Mouse (Mus musculus) midbrain, postnatal 0 days (tissue): ENCODE data around the gene Tdrd3. TPM values are rescaled to one million over a fixed set of nuclear protein-coding genes. Genes with fewer than 3 reads are reported as not detected.

Experiments
- ATAC-seq: fragments of 200-750 bp; cut with Nextera tagmentation; 2 replicates; pipeline ENCODE4 v1.8.0; 2017; ENCODE audit warnings: moderate number of reproducible peaks, mild to moderate bottlenecking, moderate TSS enrichment, moderate library complexity; ENCODE audit not compliant: low FRiP score
- DNase-seq: peaks from one replicate; pipeline ENCODE4 v3.0.0-alpha.2; 2015; ENCODE audit warnings: low spot score
- H3K27ac ChIP-seq: fragments of 300-500 bp; sonication (generic); 2 replicates; pipeline ENCODE4 v1.5.1; 2014; ENCODE audit warnings: low read depth, mild to moderate bottlenecking, low read length, mixed read lengths
- H3K27me3 ChIP-seq: fragments of 300-500 bp; sonication (generic); 2 replicates; pipeline ENCODE4 v1.6.1; 2014; ENCODE audit warnings: low read length, control low read depth, mixed read lengths; ENCODE audit not compliant: insufficient read depth
- H3K36me3 ChIP-seq: fragments of 300-500 bp; sonication (generic); 2 replicates; pipeline ENCODE4 v1.6.1; 2014; ENCODE audit warnings: low read length, control low read depth, mixed read lengths; ENCODE audit not compliant: insufficient read depth
- H3K4me1 ChIP-seq: fragments of 300-500 bp; sonication (generic); 2 replicates; pipeline ENCODE4 v1.6.1; 2014; ENCODE audit warnings: mild to moderate bottlenecking, control low read depth, antibody characterized with exemption, low read length, mixed read lengths; ENCODE audit not compliant: insufficient read depth
- H3K4me2 ChIP-seq: fragments of 300-500 bp; sonication (generic); 2 replicates; pipeline ENCODE4 v1.6.1; 2014; ENCODE audit warnings: low read depth, mild to moderate bottlenecking, low read length, mixed read lengths; ENCODE audit not compliant: poor library complexity, severe bottlenecking
- H3K4me3 ChIP-seq: fragments of 300-500 bp; sonication (generic); 2 replicates; pipeline ENCODE4 v1.5.1; 2014; ENCODE audit warnings: low read depth, mild to moderate bottlenecking, low read length, moderate library complexity
- H3K9ac ChIP-seq: fragments of 300-500 bp; sonication (generic); replicated peaks from 2 replicates; pipeline ENCODE4 v1.6.1; 2014; ENCODE audit warnings: mild to moderate bottlenecking, low read length, moderate library complexity, mixed read lengths; ENCODE audit not compliant: poor library complexity, severe bottlenecking
- H3K9me3 ChIP-seq: fragments of 300-500 bp; sonication (generic); 2 replicates; pipeline ENCODE4 v1.6.1; 2016; ENCODE audit warnings: low read length, control low read depth
- CTCF ChIP-seq: IDR thresholded peaks from 2 replicates; pipeline ENCODE4 v1.5.1; 2016; ENCODE audit warnings: antibody characterized with exemption, mild to moderate bottlenecking
- WGBS: fragments of 180-500 bp; shearing (Covaris S2); extraction: QIAGEN DNeasy Blood & Tissue Kit; methylation state at CpG from one replicate; pipeline ENCODE4 v1.1.7; 2014; 5-methylcytosine and 5-hydroxymethylcytosine counted together
- polyA plus RNA-seq: library from polyadenylated mRNA; unstranded; fragments of >200 nt; fragmentation: Nextera tagmentation; extraction: Ambion mirVana; gene quantifications from 2 replicates; pipeline ENCODE4 v1.2.1, GENCODE M21; 2015
- total RNA-seq: library from RNA; depleted of rRNA; stranded (reverse); fragments of >200 nt; gene quantifications from 2 replicates; pipeline ENCODE4 v1.2.3, GENCODE M21; 2014

Tdrd3 gene
- total and polyA plus RNA-seq, 2 experiments from 2014 or later = 25.7 to 31.1 TPM

DNA sequence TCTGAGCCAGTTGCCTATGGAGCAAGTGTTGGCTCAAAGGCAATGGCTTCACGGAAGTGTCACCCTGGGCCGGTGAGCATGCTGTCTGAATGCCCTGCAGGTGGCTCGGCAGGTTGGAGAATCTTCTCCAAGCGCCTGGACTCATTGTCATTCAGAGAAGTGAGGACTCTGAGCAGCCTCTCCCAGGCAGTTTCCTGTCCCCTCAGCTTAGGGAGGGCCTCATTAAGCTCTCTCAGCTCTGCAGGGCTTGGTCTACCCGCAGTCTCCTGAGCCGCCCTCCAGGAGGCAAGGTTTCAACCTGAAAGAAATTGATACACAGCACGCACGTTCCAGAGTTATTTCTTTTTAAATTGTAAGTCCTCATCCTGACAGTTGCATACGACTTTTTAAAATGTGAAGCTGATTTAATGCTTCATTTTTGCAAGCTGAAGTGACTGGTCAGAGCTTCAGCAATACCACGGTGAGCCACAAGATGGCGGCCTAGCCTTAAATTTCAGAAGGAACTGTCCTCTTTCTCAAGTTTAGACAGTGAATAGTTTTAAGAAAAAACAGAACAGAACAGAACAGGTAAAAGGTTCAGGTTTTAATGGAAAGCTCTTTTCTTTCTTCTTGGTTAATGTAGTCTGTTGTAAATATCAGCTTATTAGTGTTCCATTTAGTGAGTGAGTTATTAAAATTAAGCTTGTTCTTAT, 47.7 kb downstream of the Tdrd3 start:
- Histone ChIP-seq H3K27me3 (no peaks in the 10 kb centered on the region), H3K9ac (no peak overlapping the region), H3K4me2 (no peak overlapping the region), H3K4me1 (no peaks in the 10 kb centered on the region; the same call in 1 of the 2 replicates), H3K36me3 (no peaks in the 10 kb centered on the region), H3K4me3 (no peak overlapping the region), H3K9me3 (no peaks in the 10 kb centered on the region), H3K27ac (no peak overlapping the region)
- peak; percentile 93 for TF ChIP-seq CTCF
- peak; percentile 86 for DNase-seq
- 13% methylated on average over 11 of the region's 11 CpGs for WGBS
- no peak for ATAC-seq

DNA sequence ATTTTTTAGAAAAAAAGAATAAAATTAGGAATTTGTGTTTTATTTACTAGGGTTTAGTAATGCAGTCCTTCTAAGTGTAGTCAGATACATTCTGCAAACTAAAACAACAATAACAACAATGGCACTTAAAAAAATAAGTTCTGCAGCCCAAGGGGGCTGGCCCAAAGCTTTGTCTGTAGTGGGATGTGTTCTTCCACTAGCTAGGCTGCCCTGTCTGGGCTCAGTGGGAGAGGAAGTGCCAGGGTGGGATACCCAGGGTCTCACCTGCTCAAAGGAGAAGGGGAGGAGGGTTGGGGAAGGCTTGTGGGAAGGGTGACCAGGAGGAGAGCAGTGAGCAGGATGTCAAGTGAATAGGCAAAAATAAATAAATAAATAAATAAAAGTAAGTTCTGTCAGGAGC, 48.2 kb downstream of the Tdrd3 start:
- Histone ChIP-seq H3K9me3 (no peaks in the 10 kb centered on the region), H3K4me3 (no peak overlapping the region), H3K27me3 (no peaks in the 10 kb centered on the region), H3K9ac (no peak overlapping the region), H3K27ac (no peak overlapping the region), H3K36me3 (no peaks in the 10 kb centered on the region), H3K4me1 (no peaks in the 10 kb centered on the region; the same call in 1 of the 2 replicates), H3K4me2 (no peak overlapping the region)
- TF ChIP-seq CTCF = no peak
- DNase-seq = no peak
- ATAC-seq = no peak

DNA sequence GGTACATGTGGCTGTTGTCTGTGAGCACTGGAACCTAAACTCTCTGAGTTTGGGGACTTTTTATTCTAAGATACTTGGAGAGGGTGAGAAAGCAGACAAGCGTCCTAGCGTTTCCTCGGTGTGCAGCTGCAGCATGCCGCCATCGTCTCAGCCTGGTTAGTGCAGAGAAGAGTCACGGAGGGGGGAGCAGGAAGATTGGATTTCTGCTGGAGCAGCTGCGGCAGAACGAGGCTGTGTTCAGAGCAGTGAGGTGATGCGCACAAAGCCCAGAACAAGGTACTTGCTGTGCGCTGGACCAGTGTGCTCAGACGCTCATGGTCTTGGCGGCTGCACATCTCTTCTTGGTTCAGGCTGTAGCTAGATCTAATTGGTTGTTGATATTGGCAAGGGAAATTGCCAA, 51.1 kb downstream of the Tdrd3 start:
- TF ChIP-seq CTCF = no peak
- no peak for ATAC-seq
- no peaks in the 10 kb centered on the region for H3K36me3 ChIP-seq
- no peak for DNase-seq
- no peaks in the 10 kb centered on the region; the same call in 1 of the 2 replicates for H3K4me1 ChIP-seq
- H3K4me2 ChIP-seq = no peak overlapping the region
- no peak overlapping the region for H3K4me3 ChIP-seq
- H3K27ac ChIP-seq = no peak overlapping the region
- 87% methylated on average over 12 of the region's 12 CpGs for WGBS
- H3K27me3 ChIP-seq = no peaks in the 10 kb centered on the region
- H3K9me3 ChIP-seq = no peaks in the 10 kb centered on the region
- no peak overlapping the region for H3K9ac ChIP-seq

DNA sequence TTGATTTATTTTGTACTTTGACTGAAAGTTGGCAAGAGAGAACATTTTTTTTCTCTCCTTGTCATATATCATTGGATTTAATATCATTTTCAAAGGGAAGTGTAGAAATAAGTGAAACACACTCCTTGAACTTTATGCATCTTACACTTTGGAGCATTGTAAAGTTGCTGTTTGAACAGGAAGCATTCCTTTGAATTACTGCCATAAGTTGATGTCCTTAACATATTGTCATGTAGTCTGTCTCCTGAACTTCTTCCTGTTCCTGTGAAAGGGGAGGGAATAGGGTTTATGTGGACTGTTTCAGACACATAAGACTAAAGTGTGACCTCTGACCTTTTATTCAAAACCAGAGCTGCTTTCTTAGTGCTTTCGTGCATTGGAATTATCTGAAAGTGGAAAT, 55.1 kb downstream of the Tdrd3 start:
- Histone ChIP-seq H3K4me3 (no peak overlapping the region), H3K9ac (no peak overlapping the region), H3K4me1 (no peaks in the 10 kb centered on the region), H3K9me3 (no peaks in the 10 kb centered on the region), H3K27ac (no peak overlapping the region), H3K27me3 (no peaks in the 10 kb centered on the region), H3K36me3 (peaks cover 3% of the 10 kb centered on the region; the same call in 1 of the 2 replicates), H3K4me2 (no peak overlapping the region)
- 79% methylated on average over 1 of the region's 1 CpGs for WGBS
- ATAC-seq (no peak), DNase-seq (no peak)
- TF ChIP-seq CTCF = no peak

DNA sequence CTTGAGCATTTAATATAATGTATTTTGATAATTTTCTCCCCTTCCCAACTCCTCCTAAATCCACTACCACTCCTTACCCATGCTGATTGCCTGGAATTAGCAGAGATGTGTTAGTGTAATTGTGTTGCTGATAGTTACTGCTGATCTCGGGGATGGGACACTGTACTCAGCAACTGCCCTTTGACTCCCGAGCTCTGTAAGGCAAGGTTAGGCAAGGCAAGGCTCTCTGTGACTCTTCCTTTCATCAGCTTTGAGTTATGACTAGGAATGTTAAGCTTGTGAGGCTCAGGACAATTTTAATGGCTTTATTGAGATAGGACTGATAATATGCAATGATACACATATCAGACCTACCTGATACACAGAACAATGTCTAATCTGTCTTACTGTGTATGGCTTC, 56.3 kb downstream of the Tdrd3 start:
- DNase-seq = no peak
- Histone ChIP-seq H3K27ac (no peak overlapping the region), H3K4me2 (no peak overlapping the region), H3K4me1 (no peaks in the 10 kb centered on the region), H3K4me3 (no peak overlapping the region), H3K9me3 (no peaks in the 10 kb centered on the region), H3K9ac (no peak overlapping the region), H3K36me3 (peaks cover 3% of the 10 kb centered on the region; the same call in 1 of the 2 replicates), H3K27me3 (no peaks in the 10 kb centered on the region)
- WGBS = 90% methylated on average over 2 of the region's 2 CpGs
- TF ChIP-seq CTCF = no peak
- ATAC-seq = no peak

DNA sequence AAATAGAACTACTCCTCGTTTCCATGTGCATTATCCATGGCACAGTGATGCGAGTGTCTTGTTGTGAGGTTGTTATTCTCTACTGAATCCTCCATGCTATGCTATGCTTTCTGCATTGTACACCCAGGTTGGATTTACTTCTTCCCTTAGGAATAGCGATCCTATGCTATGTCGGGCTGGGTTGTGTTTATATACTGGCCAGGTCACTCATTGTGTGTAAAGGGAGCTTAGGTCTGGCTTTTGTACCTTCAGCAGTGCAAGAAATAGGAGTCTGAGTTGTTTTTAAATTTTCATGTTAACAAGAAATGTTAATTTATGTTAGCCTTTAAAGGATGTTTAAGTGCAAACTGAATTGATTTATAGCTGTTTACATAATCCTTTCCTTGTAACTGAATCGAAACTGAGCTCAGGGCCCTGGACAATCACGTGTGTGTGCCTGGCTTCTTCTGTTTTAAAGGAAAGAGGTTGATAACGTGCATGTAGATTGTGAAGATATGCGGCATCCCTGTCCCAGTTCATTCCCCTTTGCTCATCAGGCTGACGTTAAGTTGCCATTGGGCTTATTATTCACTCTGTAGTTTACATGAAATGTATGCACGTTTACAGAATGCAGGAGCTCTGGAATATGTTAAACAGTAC, 59.4 kb downstream of the Tdrd3 start:
- Histone ChIP-seq H3K36me3 (peaks cover 3% of the 10 kb centered on the region; the same call in 1 of the 2 replicates), H3K27ac (no peak overlapping the region), H3K4me1 (no peaks in the 10 kb centered on the region), H3K4me2 (no peak overlapping the region), H3K4me3 (no peak overlapping the region), H3K27me3 (no peaks in the 10 kb centered on the region), H3K9ac (no peak overlapping the region), H3K9me3 (no peaks in the 10 kb centered on the region)
- no peak for TF ChIP-seq CTCF
- 79% methylated on average over 10 of the region's 10 CpGs for WGBS
- ATAC-seq (no peak), DNase-seq (no peak)
